Mouse (Mus musculus) stomach, adult 2 months (tissue): ENCODE measurements around the gene Srd5a1. TPM values are rescaled to one million over a fixed set of nuclear protein-coding genes. Genes with fewer than 3 reads are reported as not detected.

Experiments
- polyA plus RNA-seq: library from polyadenylated mRNA; depleted of rRNA; stranded (reverse); fragments of >200 nt; gene quantifications from 2 replicates; pipeline ENCODE4 v1.2.3, GENCODE M21; 2012; rRNA removed

Srd5a1 gene
- 8.2 and 9.0 TPM in 2 replicates for polyA plus RNA-seq

GRCm38 (mm10) chr13:69611398-69612174 is at the start of gene Srd5a1:
Gene Srd5a1, minus strand, starts transcription at chr13:69611442.

GRCm38 (mm10) chr13:69534334-69534653 is 76.9 kb downstream of the Srd5a1 start, which contains the start of gene Tent4a:
Gene Tent4a, minus strand, starts transcription at chr13:69534617.

DNA sequence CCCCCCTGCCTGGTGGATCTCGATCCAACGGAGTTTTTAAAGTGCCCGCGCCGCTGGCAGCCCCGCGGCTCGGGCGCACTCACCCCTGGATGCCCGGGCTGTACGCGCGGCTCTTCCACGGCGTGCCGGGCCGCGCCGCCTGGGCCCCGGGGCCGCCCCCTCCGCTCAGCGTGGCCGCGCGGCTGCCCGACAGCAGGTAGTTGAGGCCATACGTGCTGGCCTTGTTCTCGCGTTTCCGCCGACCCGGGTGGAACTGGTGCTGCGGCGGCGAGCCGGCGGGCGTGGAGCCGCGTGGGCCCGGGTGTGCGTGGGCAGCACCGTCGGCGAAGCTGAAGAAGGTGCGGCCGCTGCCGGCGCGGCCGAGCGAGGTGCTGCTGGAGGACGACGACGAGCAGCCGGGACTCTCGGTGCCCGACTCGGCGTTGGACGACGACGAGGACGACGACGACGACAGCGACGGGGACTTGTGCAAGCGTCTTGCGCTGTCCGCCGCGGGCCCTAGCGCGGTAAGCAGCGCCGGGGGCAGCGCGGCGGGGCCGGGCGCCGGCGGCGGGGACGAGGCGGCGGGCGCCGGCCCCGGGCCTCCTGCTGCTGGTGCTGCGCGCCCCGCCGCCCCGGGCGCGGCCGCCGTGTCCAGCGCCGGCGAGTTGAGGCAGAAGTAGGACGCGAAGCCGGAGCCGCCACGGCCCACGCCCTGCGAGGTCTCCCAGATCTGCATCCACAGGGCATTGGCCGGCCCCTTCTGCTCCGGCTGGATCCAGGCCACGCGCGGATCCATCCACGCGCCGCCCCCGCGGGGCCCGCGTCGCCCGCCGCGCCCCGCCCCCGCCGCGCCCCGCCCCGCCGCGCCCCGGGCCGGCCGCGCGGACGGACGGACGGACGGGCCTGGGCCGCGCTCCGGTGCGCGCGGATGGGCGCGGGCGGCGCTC is 77.6 kb downstream of the Srd5a1 start, which contains the start of gene Nsun2:
TSS of gene Nsun2 (plus strand) at position 342 of the 929 bp plus-strand sequence.

Other genes with a start within 250 kb of the Srd5a1 start
- 13.9 and 17.2 TPM in 2 replicates for gene Nsun2, start 77.7 kb downstream of the Srd5a1 start, polyA plus RNA-seq
- gene Tent4a, start 76.8 kb downstream of the Srd5a1 start, polyA plus RNA-seq = 6.3 and 7.3 TPM in 2 replicates
- gene Ube2ql1, start 128.4 kb upstream of the Srd5a1 start, polyA plus RNA-seq = 0.24 and 0.45 TPM in 2 replicates
- gene Med10, start 191.0 kb upstream of the Srd5a1 start, polyA plus RNA-seq = 15.8 and 16.7 TPM in 2 replicates